Mouse (Mus musculus) frontal cortex, postnatal 10 days (tissue): ENCODE results near the gene Arglu1.

Source experiments
- DNase-seq, 2 experiments: peaks; one replicate each; pipeline ENCODE4 v3.0.0; 2022; ENCODE audit warnings: low spot score in 2 of 2, mixed read lengths in 1 of 2

The Arglu1 gene

GRCm38 (mm10) chr8:8690146-8691092, at the start of gene Arglu1:
Gene Arglu1 (minus strand): TSS chr8:8690521.
- peak; percentile 90 to 97 for DNase-seq

GRCm38 (mm10) chr8:8737271-8737670, 47.0 kb upstream of the Arglu1 start:
- no peak for DNase-seq

- DNase-seq, result no peak
Measured at GRCm38 (mm10) chr8:8736826-8737225, 46.5 kb upstream of the Arglu1 start.

GRCm38 (mm10) chr8:8733804-8734203, 43.5 kb upstream of the Arglu1 start:
- DNase-seq, result no peak

GRCm38 (mm10) chr8:8728643-8729042, 38.3 kb upstream of the Arglu1 start:
- no peak for DNase-seq

GRCm38 (mm10) chr8:8726547-8726946, 36.2 kb upstream of the Arglu1 start:
- DNase-seq, result no peak

- no peak for DNase-seq
Measured at GRCm38 (mm10) chr8:8704813-8705212, 14.5 kb upstream of the Arglu1 start.

- no peak for DNase-seq
Measured at GRCm38 (mm10) chr8:8703668-8704067, 13.3 kb upstream of the Arglu1 start.

- DNase-seq, result no peak
Measured at GRCm38 (mm10) chr8:8700821-8701220, 10.5 kb upstream of the Arglu1 start.

- no peak for DNase-seq
Measured at GRCm38 (mm10) chr8:8700229-8700628, 9.9 kb upstream of the Arglu1 start.

- DNase-seq, result peak; percentile 39 to 73
Measured at GRCm38 (mm10) chr8:8689454-8690145, 721 bp downstream of the Arglu1 start.

GRCm38 (mm10) chr8:8688823-8689453, 1.4 kb downstream of the Arglu1 start:
- no peak for DNase-seq

- no peak for DNase-seq
Measured at GRCm38 (mm10) chr8:8685517-8685916, 4.8 kb downstream of the Arglu1 start.

GRCm38 (mm10) chr8:8682697-8683096, 7.6 kb downstream of the Arglu1 start:
- DNase-seq, result no peak

GRCm38 (mm10) chr8:8678236-8678635, 12.1 kb downstream of the Arglu1 start:
- DNase-seq, result no peak

- DNase-seq, result no peak
Measured at GRCm38 (mm10) chr8:8674864-8675263, 15.5 kb downstream of the Arglu1 start.

GRCm38 (mm10) chr8:8661759-8662138, 28.6 kb downstream of the Arglu1 start:
- DNase-seq, result peak; percentile 66 to 88

GRCm38 (mm10) chr8:8661103-8661758, 29.1 kb downstream of the Arglu1 start, which contains the start of gene Efnb2:
Gene Efnb2 (minus strand): TSS chr8:8661242.
- DNase-seq, result peak; percentile 92 to 98

- no peak for DNase-seq
Measured at GRCm38 (mm10) chr8:8660307-8661098, 29.8 kb downstream of the Arglu1 start.

GRCm38 (mm10) chr8:8659503-8660306, 30.6 kb downstream of the Arglu1 start:
- peak in 1 of 2 experiments; percentile 53 for DNase-seq
